Mouse (Mus musculus) ES-E14 (cell line): ENCODE data around the gene Hdgfl2. TPM values are rescaled to one million over a fixed set of nuclear protein-coding genes. Genes with fewer than 3 reads are reported as not detected.

Experiments used
- DNase-seq: peaks from one replicate; pipeline ENCODE4 v3.0.0-alpha.2; 2013; ENCODE audit warnings: low read depth, low spot score
- H3K27ac ChIP-seq: 2 replicates; pipeline ENCODE4 v1.5.1; 2012; ENCODE audit warnings: low read depth, mild to moderate bottlenecking, low read length, moderate library complexity, mixed read lengths; ENCODE audit not compliant: poor library complexity, insufficient read depth, severe bottlenecking
- H3K36me3 ChIP-seq: 2 replicates; pipeline ENCODE4 v1.6.1; 2012; ENCODE audit warnings: mild to moderate bottlenecking, low read length, moderate library complexity, mixed read lengths; ENCODE audit not compliant: control insufficient read depth, poor library complexity, insufficient read depth, severe bottlenecking
- H3K4me1 ChIP-seq, 2 experiments: fragments of 150-350 bp in 1 of 2; sonication (generic) in 1 of 2; 2 replicates each; pipeline ENCODE4 v1.6.1; 2012; ENCODE audit warnings: low read length in 2 of 2, mild to moderate bottlenecking in 1 of 2, mixed read lengths in 1 of 2; ENCODE audit not compliant: control insufficient read depth in 2 of 2, insufficient read depth in 2 of 2, poor library complexity in 1 of 2
- H3K4me3 ChIP-seq, 2 experiments: fragments of 150-350 bp in 1 of 2; sonication (generic) in 1 of 2; 2 replicates each; pipeline ENCODE4 v1.5.1; 2012; ENCODE audit warnings: low read length in 2 of 2, low read depth in 1 of 2, mild to moderate bottlenecking in 1 of 2, mixed read lengths in 1 of 2; ENCODE audit not compliant: insufficient read depth in 1 of 2, poor library complexity in 1 of 2, severe bottlenecking in 1 of 2
- H3K9ac ChIP-seq: 2 replicates; pipeline ENCODE4 v1.6.1; 2012; ENCODE audit warnings: low read depth, mild to moderate bottlenecking, low read length, mixed read lengths; ENCODE audit not compliant: poor library complexity, insufficient read depth, severe bottlenecking
- H3K9me3 ChIP-seq: fragments of 150-350 bp; sonication (generic); 2 replicates; pipeline ENCODE4 v1.6.1; 2012; ENCODE audit warnings: low read depth, mild to moderate bottlenecking, low read length; ENCODE audit not compliant: control insufficient read depth, insufficient read depth
- CHD2 ChIP-seq: IDR thresholded peaks from 2 replicates; pipeline ENCODE4 v1.6.1; 2014; ENCODE audit warnings: mild to moderate bottlenecking, low read depth, low read length, inconsistent platforms
- HCFC1 ChIP-seq: IDR thresholded peaks from 2 replicates; pipeline ENCODE4 v1.6.1; 2012; ENCODE audit warnings: low read length, inconsistent platforms, borderline replicate concordance; ENCODE audit not compliant: insufficient read depth
- MAFK ChIP-seq: IDR thresholded peaks from 2 replicates; pipeline ENCODE4 v1.6.1; 2014; ENCODE audit warnings: mild to moderate bottlenecking, low read depth, low read length, inconsistent platforms; ENCODE audit not compliant: insufficient read depth
- ZC3H11A ChIP-seq: IDR thresholded peaks from 2 replicates; pipeline ENCODE4 v1.6.1; 2012; ENCODE audit warnings: low read depth, mild to moderate bottlenecking, inconsistent platforms, low read length, borderline replicate concordance
- ZNF384 ChIP-seq: IDR thresholded peaks from 2 replicates; pipeline ENCODE4 v1.6.1; 2012; ENCODE audit warnings: low read depth, low read length, inconsistent platforms
- in situ Hi-C, 2 experiments: fragments of 600-800 bp; cut with MboI; formaldehyde crosslinking; loops; one replicate each; pipeline ENCODE4 v1.15.1; 2025; ENCODE audit warnings: low sequenced_read_pairs in 2 of 2, inconsistent platforms in 1 of 2; ENCODE audit not compliant: unreplicated experiment in 2 of 2
- total RNA-seq: library from RNA; depleted of rRNA; stranded (reverse); fragments of 300-350 nt; gene quantifications from 2 replicates; pipeline ENCODE4 v1.2.3, GENCODE M21; 2012

The Hdgfl2 gene
- total RNA-seq, 1 experiment, result 165 TPM

GRCm38 (mm10) chr17:56066451-56066850 lies 13.0 kb upstream of the Hdgfl2 start:
- DNase-seq, result no peak
- no peak for TF ChIP-seq CHD2
- TF ChIP-seq ZC3H11A, result no peak
- no peak for TF ChIP-seq ZNF384
- no peak for TF ChIP-seq HCFC1
- no peak for TF ChIP-seq MAFK
- H3K4me1 ChIP-seq, result peaks cover 0 to 3% of the 10 kb centered on the region in 2 experiments; a peak in 1 of 4 replicates
- no peaks in the 10 kb centered on the region for H3K9me3 ChIP-seq
- H3K36me3 ChIP-seq, result peaks cover 91% of the 10 kb centered on the region
- no peak overlapping the region for H3K9ac ChIP-seq
- H3K27ac ChIP-seq, result no peak overlapping the region
- in situ Hi-C loops, result no loop called here
- no peak overlapping the region for H3K4me3 ChIP-seq

GRCm38 (mm10) chr17:56069066-56069465 lies 10.4 kb upstream of the Hdgfl2 start:
- peaks cover 0 to 5% of the 10 kb centered on the region in 2 experiments; a peak in 1 of 4 replicates for H3K4me1 ChIP-seq
- H3K36me3 ChIP-seq, result peaks cover 74% of the 10 kb centered on the region
- TF ChIP-seq ZNF384 (no peak), HCFC1 (no peak), ZC3H11A (no peak)
- in situ Hi-C loops, result no loop called here
- no peaks in the 10 kb centered on the region for H3K9me3 ChIP-seq
- no peak overlapping the region for H3K27ac ChIP-seq
- DNase-seq, result no peak
- H3K9ac ChIP-seq, result peak overlapping the region; percentile 21
- H3K4me3 ChIP-seq, result peak overlapping the region; percentile 35 to 58; a peak in 3 of 4 replicates

DNA sequence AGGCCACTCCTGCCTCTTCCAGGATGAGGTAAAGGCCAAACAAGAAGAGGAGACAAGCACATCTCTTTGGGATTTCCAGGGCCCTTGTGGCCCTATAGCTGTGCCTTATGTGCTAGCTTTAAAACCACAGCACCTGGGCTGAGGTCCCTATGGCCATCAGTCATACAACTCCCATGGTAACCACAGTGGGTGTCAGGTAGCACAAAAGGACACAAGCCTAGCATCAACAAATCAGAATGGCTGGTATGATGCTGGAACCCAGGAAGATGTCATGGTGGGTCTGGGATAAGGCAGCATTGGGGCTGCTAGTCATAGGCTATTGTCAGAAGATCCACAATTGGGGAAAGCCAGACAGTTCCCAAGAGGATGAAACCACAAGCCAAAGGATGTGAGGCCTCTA lies 8.3 kb upstream of the Hdgfl2 start:
- Histone ChIP-seq H3K27ac (no peak overlapping the region), H3K9ac (no peak overlapping the region), H3K4me1 (peaks cover 0 to 7% of the 10 kb centered on the region in 2 experiments; a peak in 1 of 4 replicates), H3K4me3 (no peak overlapping the region), H3K9me3 (no peaks in the 10 kb centered on the region), H3K36me3 (peaks cover 55% of the 10 kb centered on the region)
- no peak for DNase-seq
- TF ChIP-seq ZNF384, result no peak
- no peak for TF ChIP-seq HCFC1
- TF ChIP-seq CHD2, result no peak
- TF ChIP-seq MAFK, result no peak
- no peak for TF ChIP-seq ZC3H11A
- in situ Hi-C loops, result no loop called here

DNA sequence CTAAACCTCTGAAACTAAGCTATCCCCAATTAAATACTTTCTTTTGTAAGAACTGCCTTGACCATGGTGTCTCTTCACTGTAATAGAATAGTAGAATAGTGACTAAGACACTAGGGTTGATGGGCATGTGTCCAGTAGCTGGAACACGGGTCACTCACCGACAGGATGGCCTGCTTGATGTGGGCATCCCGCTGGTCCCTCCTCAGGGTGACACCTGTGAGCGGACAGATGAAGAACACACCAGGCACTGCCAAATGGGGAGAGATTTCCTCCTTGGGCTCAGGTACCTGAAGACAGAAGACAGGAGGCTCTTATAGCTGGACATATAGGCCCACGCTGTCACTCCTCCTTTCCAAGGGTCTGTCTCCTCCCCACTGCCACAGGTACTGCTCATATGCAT lies 7.2 kb upstream of the Hdgfl2 start:
- Histone ChIP-seq H3K4me1 (peaks cover 0 to 7% of the 10 kb centered on the region in 2 experiments; a peak in 1 of 4 replicates), H3K4me3 (no peak overlapping the region), H3K36me3 (peaks cover 49% of the 10 kb centered on the region), H3K9ac (no peak overlapping the region), H3K9me3 (no peaks in the 10 kb centered on the region), H3K27ac (no peak overlapping the region)
- no peak for DNase-seq
- in situ Hi-C loops, result no loop called here
- TF ChIP-seq ZNF384 (no peak), HCFC1 (no peak), CHD2 (no peak)

- peaks cover 0 to 4% of the 10 kb centered on the region in 2 experiments; a peak in 1 of 4 replicates for H3K4me1 ChIP-seq
- in situ Hi-C loops, result no loop called here
- DNase-seq, result peak; percentile 96
- peak overlapping the region; percentile 84 for H3K9ac ChIP-seq
- H3K4me3 ChIP-seq, result peak overlapping the region; percentile 85 to 88
- TF ChIP-seq HCFC1, result no peak
- no peak for TF ChIP-seq ZNF384
- peak overlapping the region; percentile 82 for H3K27ac ChIP-seq
- H3K9me3 ChIP-seq, result no peaks in the 10 kb centered on the region
- peaks cover 29% of the 10 kb centered on the region for H3K36me3 ChIP-seq
These were observed 5.2 kb upstream of the Hdgfl2 start for GRCm38 (mm10) chr17:56074097-56074826.
